Mouse (Mus musculus) testis, adult 2 months (tissue): Measurements from ENCODE around the gene Scai. TPM values are rescaled to one million over a fixed set of nuclear protein-coding genes. Genes with fewer than 3 reads are reported as not detected.
A peak's percentile ranks its signal among the peaks of the same experiment; 100 is the strongest.
"Not testable (repeated sequence)": the region's sequence is repeated elsewhere in the genome, so short reads cannot be mapped to it uniquely, and the experiment has no call there.

ENCODE experiments used
- H3K27ac ChIP-seq: fragments of 200-500 bp; 2 replicates; pipeline ENCODE4 v1.5.1; 2012; ENCODE audit warnings: low read depth, low read length; ENCODE audit not compliant: control insufficient read depth, insufficient read depth
- H3K27me3 ChIP-seq: fragments of 200-500 bp; 2 replicates; pipeline ENCODE4 v1.6.1; 2012; ENCODE audit warnings: mild to moderate bottlenecking, low read length, moderate library complexity; ENCODE audit not compliant: control insufficient read depth, insufficient read depth
- H3K36me3 ChIP-seq: fragments of 200-500 bp; 2 replicates; pipeline ENCODE4 v1.6.1; 2012; ENCODE audit warnings: mild to moderate bottlenecking, low read length; ENCODE audit not compliant: control insufficient read depth, insufficient read depth
- H3K4me1 ChIP-seq: fragments of 200-500 bp; 2 replicates; pipeline ENCODE4 v1.6.1; 2012; ENCODE audit warnings: low read length; ENCODE audit not compliant: control insufficient read depth, insufficient read depth
- H3K4me3 ChIP-seq: fragments of 200-500 bp; 2 replicates; pipeline ENCODE4 v1.5.1; 2012; ENCODE audit warnings: low read depth, mild to moderate bottlenecking, low read length, moderate library complexity, mixed read lengths; ENCODE audit not compliant: control insufficient read depth
- CTCF ChIP-seq: fragments of 200-500 bp; IDR thresholded peaks from 2 replicates; pipeline ENCODE4 v1.5.1; 2012; ENCODE audit warnings: low read depth, mild to moderate bottlenecking, inconsistent platforms, low read length, moderate library complexity; ENCODE audit not compliant: control insufficient read depth, insufficient read depth, insufficient replicate concordance
- POLR2A ChIP-seq: fragments of 200-500 bp; IDR thresholded peaks from 2 replicates; pipeline ENCODE4 v1.6.1; 2012; ENCODE audit warnings: low read depth, mild to moderate bottlenecking, inconsistent platforms, low read length, moderate library complexity; ENCODE audit not compliant: control insufficient read depth
- polyA plus RNA-seq: library from polyadenylated mRNA; depleted of rRNA; stranded (reverse); fragments of >200 nt; gene quantifications from 2 replicates; pipeline ENCODE4 v1.2.3, GENCODE M21; 2012

The Scai gene
- polyA plus RNA-seq, 1 experiment, result 6.0 TPM

DNA sequence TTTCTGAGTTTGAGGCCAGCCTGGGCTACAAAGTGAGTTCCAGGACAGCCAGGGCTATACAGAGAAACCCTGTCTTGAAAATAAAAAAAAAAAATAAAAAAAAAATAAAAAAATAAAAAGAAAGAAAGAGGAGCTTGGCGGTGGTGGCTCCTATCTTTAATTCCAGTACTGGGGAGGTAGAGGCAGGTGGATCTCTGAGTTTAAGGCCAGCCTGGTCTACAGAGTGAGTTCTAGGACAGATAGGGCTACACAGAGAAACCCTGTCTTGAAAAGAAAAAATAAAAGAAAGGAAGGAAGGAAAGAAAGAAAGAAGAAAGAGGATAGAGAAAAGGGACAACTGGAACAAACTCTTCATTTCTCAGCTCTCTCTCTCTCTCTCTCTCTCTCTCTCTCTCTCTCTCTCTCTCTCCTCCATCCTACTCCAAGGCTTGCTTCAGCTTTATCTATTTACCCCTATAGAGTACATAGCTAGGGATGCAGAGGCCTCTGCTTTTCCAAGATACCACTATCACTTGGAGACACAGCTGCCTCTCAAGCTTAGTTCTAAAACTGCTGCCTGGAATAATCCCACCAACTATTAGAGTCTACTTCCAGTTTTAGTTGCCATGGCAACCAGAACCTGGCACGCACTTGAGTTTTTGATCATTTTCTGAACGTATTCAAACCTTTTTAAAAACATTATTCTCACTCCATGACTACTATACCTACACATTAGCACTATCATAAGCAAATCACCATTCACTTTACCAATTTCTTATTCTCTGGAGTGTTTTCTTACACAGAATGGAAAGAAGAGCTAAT is 60.8 kb downstream of the Scai start:
- Histone ChIP-seq H3K27ac (no peak overlapping the region), H3K4me3 (no peak overlapping the region), H3K4me1 (no peaks in the 10 kb centered on the region), H3K27me3 (no peaks in the 10 kb centered on the region), H3K36me3 (no peaks in the 10 kb centered on the region)
- TF ChIP-seq POLR2A, result no peak
- TF ChIP-seq CTCF, result no peak

DNA sequence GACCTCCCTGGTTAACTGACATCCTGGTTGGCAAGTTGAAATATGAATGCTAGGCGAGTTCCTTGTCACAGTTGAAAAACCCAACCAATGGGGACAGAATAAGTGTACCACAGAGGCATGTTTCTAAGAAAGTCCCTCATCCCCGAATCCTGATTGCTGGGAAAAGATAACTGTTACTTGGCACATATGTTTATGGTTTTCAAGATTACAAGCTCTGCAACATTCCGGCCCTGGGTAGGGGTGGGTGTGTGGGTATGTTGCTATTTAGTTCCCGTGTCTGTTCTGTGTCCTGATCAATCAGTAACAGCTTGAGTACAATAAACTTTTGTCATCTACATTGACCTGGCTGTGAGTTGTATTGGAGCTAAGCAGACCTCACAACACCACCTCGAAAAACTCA is 66.4 kb downstream of the Scai start:
- Histone ChIP-seq H3K36me3 (no peaks in the 10 kb centered on the region), H3K4me3 (no peak overlapping the region), H3K4me1 (no peaks in the 10 kb centered on the region), H3K27me3 (no peaks in the 10 kb centered on the region), H3K27ac (no peak overlapping the region)
- TF ChIP-seq CTCF (no peak), POLR2A (no peak)

DNA sequence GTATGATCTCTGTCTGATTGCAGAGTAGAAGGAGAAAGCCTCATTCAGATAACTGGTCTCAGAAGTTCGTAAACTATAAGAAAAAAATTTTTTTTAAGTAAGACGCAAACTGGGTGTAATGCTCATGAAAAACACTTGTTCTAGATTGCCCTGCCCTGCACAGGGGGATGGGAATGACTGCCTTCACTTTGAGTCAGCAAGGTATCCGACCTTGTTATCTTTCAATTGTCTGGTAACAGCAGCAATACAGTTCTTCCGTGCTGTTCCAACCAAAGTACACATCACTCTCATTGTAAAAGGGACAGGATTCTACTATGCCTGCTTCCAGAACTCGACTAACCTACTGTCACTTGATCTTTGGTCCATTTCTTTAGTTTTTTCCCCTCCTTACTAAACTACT is 69.4 kb downstream of the Scai start:
- TF ChIP-seq CTCF, result no peak
- TF ChIP-seq POLR2A, result no peak
- Histone ChIP-seq H3K27me3 (no peaks in the 10 kb centered on the region), H3K36me3 (peaks cover 2% of the 10 kb centered on the region; the same call in 1 of the 2 replicates), H3K4me3 (no peak overlapping the region), H3K27ac (no peak overlapping the region), H3K4me1 (no peaks in the 10 kb centered on the region)

DNA sequence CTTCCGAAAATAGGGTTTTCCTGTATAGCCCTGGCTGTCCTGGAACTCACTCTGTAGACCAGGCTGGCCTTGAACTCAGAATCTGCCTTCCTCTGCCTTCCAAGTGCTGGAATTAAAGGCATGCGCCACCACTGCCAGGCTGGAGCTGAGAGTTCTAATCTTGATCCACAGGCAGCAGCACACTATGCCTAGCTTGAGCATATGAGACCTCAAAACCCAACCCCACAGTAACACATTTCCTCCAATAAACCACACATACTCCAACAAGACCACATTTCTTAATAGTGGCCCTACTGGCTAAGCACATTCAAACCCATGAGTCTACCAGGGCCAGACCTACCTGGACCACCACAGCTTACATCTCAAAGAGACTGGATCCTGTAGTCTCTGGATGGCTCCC is 74.0 kb downstream of the Scai start:
- peak overlapping the region; percentile 46 for H3K4me3 ChIP-seq
- peaks cover 2% of the 10 kb centered on the region; the same call in 1 of the 2 replicates for H3K36me3 ChIP-seq
- no peaks in the 10 kb centered on the region for H3K27me3 ChIP-seq
- H3K27ac ChIP-seq, result no peak overlapping the region
- TF ChIP-seq POLR2A (no peak), CTCF (no peak)
- H3K4me1 ChIP-seq, result no peaks in the 10 kb centered on the region

DNA sequence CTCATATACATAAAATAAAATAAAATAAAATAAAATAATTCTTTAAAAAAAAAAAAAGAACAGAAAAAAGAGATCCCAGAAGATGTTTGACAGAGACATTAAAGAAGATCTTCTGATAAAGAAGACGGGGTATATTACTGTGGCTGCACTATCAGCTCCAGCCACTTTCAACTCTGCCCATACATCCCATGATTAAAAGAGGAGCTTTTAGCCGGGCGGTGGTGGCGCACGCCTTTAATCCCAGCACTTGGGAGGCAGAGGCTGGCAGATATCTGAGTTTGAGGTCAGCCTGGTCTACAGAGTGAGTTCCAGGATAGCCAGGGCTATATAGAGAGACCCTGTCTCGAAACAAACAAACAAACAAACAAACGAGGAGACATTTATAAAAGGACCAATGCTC is 76.4 kb downstream of the Scai start:
- H3K4me1 ChIP-seq, result no peaks in the 10 kb centered on the region
- H3K4me3 ChIP-seq, result no peak overlapping the region
- peaks cover 2% of the 10 kb centered on the region; the same call in 1 of the 2 replicates for H3K36me3 ChIP-seq
- H3K27ac ChIP-seq, result no peak overlapping the region
- no peaks in the 10 kb centered on the region for H3K27me3 ChIP-seq
- TF ChIP-seq CTCF (no peak), POLR2A (no peak)

- TF ChIP-seq CTCF (no peak), POLR2A (no peak)
- no peak overlapping the region for H3K4me3 ChIP-seq
- H3K36me3 ChIP-seq, result no peaks in the 10 kb centered on the region
- H3K4me1 ChIP-seq, result no peaks in the 10 kb centered on the region
- no peaks in the 10 kb centered on the region for H3K27me3 ChIP-seq
- no peak overlapping the region for H3K27ac ChIP-seq
These were observed 80.0 kb downstream of the Scai start for GRCm38 (mm10) chr2:39110514-39110913.

GRCm38 (mm10) chr2:39109712-39110111 is 80.8 kb downstream of the Scai start:
- H3K4me1 ChIP-seq, H3K4me3 ChIP-seq, H3K36me3 ChIP-seq, H3K27me3 ChIP-seq, H3K27ac ChIP-seq: not testable (repeated sequence)

DNA sequence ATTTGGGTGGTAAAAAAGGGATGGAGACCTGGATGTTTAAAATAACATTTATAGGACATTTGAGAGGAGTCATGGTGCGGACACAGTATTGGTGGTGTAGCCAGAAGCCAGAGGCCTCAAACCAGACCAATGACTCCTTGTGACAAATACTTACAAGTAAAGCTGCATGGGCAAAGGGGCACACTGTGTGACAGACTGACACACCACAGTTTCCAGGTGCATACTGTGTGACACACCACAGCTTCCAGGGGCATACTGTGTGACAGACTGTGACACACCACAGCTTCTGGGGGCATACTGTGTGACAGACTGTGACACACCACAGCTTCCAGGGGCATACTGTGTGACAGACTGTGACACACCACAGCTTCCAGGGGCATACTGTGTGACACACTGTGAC is 90.6 kb downstream of the Scai start:
- not testable (repeated sequence) for H3K27me3 ChIP-seq, H3K36me3 ChIP-seq, H3K27ac ChIP-seq, H3K4me3 ChIP-seq, H3K4me1 ChIP-seq
